In genomic region chr9:40805263-40805662, GRCm38 (mm10) we compare ENCODE assay signal across 8 mouse cellular contexts. TPM values are rescaled to one million over a fixed set of nuclear protein-coding genes. Genes with fewer than 3 reads are reported as not detected.
A peak's percentile ranks its signal among the peaks of the same experiment; 100 is the strongest.
DNase-seq lines count a peak whose midpoint lies in the region; ATAC-seq and TF ChIP-seq lines count a peak whose summit lies in the region.

No protein-coding gene starts in this region.

- peaks cover 47 to 60% of the 10 kb centered on the region in 2 experiments for H3K36me3 ChIP-seq in CH12.LX (replicated peaks in 1 of 2; ENCODE audit: control insufficient read depth in 1 of 2, insufficient read depth in 1 of 2, low read length in 1 of 2)
- H3K36me3 ChIP-seq in embryonic facial prominence, embryonic 15.5 days: peaks cover 35% of the 10 kb centered on the region
- peaks cover 46% of the 10 kb centered on the region for H3K36me3 ChIP-seq in heart, postnatal 0 days (replicated peaks; ENCODE audit: control insufficient read depth, insufficient read depth, low read length)

- peak overlapping the region in 1 of 3 experiments; percentile 9 for H3K4me3 ChIP-seq in CH12.LX (replicated peaks in 1 of 3; ENCODE audit: low read depth in 2 of 3, low read length in 2 of 3, poor library complexity in 1 of 3)
- H3K4me3 ChIP-seq in embryonic facial prominence, embryonic 15.5 days (replicated peaks): peak overlapping the region; percentile 0; the same call in 1 of the 2 replicates
- H3K4me3 ChIP-seq in heart, postnatal 0 days (ENCODE audit: low read depth, low read length): no peak overlapping the region
- no peak overlapping the region for H3K4me3 ChIP-seq in lung, adult 2 months (replicated peaks; ENCODE audit: extremely low read depth, low read depth, low read length)

- H3K27ac ChIP-seq in CH12.LX (ENCODE audit: insufficient read depth, low read depth): no peak overlapping the region; the same call in 1 of the 2 replicates
- no peak overlapping the region for H3K27ac ChIP-seq in embryonic facial prominence, embryonic 15.5 days (replicated peaks)
- no peak overlapping the region for H3K27ac ChIP-seq in heart, postnatal 0 days (ENCODE audit: low read depth)

- peaks cover 0 to 25% of the 10 kb centered on the region in 2 experiments; a peak in 2 of 4 replicates for H3K4me1 ChIP-seq in CH12.LX (ENCODE audit: control insufficient read depth in 1 of 2, insufficient read depth in 2 of 2)
- H3K4me1 ChIP-seq in embryonic facial prominence, embryonic 15.5 days: peaks cover 48% of the 10 kb centered on the region
- H3K4me1 ChIP-seq in heart, postnatal 0 days (ENCODE audit: control insufficient read depth, insufficient read depth): peaks cover 11% of the 10 kb centered on the region
- peaks cover 26% of the 10 kb centered on the region for H3K4me1 ChIP-seq in lung, adult 2 months (ENCODE audit: control insufficient read depth, insufficient read depth, low read length)

- H3K27me3 ChIP-seq in CH12.LX (replicated peaks): no peaks in the 10 kb centered on the region
- no peaks in the 10 kb centered on the region for H3K27me3 ChIP-seq in embryonic facial prominence, embryonic 15.5 days
- no peaks in the 10 kb centered on the region for H3K27me3 ChIP-seq in heart, postnatal 0 days (ENCODE audit: control insufficient read depth, insufficient read depth, low read length)

- H3K79me2 ChIP-seq in CH12.LX (replicated peaks; ENCODE audit: control insufficient read depth, extremely low read depth, insufficient read depth, poor library complexity, severe bottlenecking): peaks cover 27% of the 10 kb centered on the region

- in situ Hi-C loops in CH12.LX (cut with MboI; ENCODE audit: low pct_ligation_motif_present, low pct_unique_long_range_greater_than_20kb, low sequenced_read_pairs): loop anchor here (25.0 kb wide), 1 partner anchor 182 kb away; no protein-coding TSS in a partner anchor

- dilution Hi-C loops in CH12.LX (cut with MboI; ENCODE audit: extremely low pct_ligation_motif_present, extremely low pct_unique_long_range_greater_than_20kb, low sequenced_read_pairs): no loop called here

- TF ChIP-seq RAD21 in CH12.LX (IDR thresholded peaks at IDR 0.05; ENCODE audit: low read depth, low read length): peak; percentile 42

- no peak for TF ChIP-seq EP300 in CH12.LX (IDR thresholded peaks at IDR 0.05; ENCODE audit: low read length)
- no peak for TF ChIP-seq EP300 in heart, postnatal 0 days (IDR thresholded peaks at IDR 0.05; ENCODE audit: low read depth)

- peak; percentile 48 for TF ChIP-seq POLR2A in CH12.LX (IDR thresholded peaks at IDR 0.05; ENCODE audit: low read depth, low read length)
- no peak for TF ChIP-seq POLR2A in lung, adult 2 months (IDR thresholded peaks at IDR 0.05; ENCODE audit: borderline replicate concordance, extremely low read depth, low read depth, low read length)

- peak; percentile 74 for DNase-seq in CH12.LX (ENCODE audit: extremely low read depth)
- DNase-seq in adrenal gland, postnatal 25 days: peak; percentile 61
- peak; percentile 86 for DNase-seq in heart, postnatal 0 days (ENCODE audit: low spot score)
- peak; percentile 85 to 92 for DNase-seq in kidney, postnatal 36 days
- DNase-seq in lung, adult 2 months: peak; percentile 54
- peak; percentile 90 for DNase-seq in retina, postnatal 1 day
- DNase-seq in yolk sac, embryonic 10.5 days (ENCODE audit: low spot score): peak; percentile 56

- ATAC-seq in embryonic facial prominence, embryonic 15.5 days (ENCODE audit: insufficient number of reproducible peaks, low FRiP score, low TSS enrichment, low read depth): no peak
- no peak for ATAC-seq in heart, postnatal 0 days (ENCODE audit: insufficient read depth, low read depth)

- TF ChIP-seq CTCF in CH12.LX (conservative IDR thresholded peaks at IDR 0.05 in 1 of 2, IDR thresholded peaks at IDR 0.05 in 1 of 2; ENCODE audit: low read depth in 2 of 2, low read length in 2 of 2): peak; percentile 50 to 65
- TF ChIP-seq CTCF in heart, postnatal 0 days (IDR thresholded peaks at IDR 0.05; ENCODE audit: low read depth): peak; percentile 76
- peak; percentile 44 for TF ChIP-seq CTCF in lung, adult 2 months (IDR thresholded peaks at IDR 0.05; ENCODE audit: insufficient read depth, low read length)

- H3K9ac ChIP-seq in CH12.LX (ENCODE audit: insufficient read depth, low read depth): no peak overlapping the region
- no peak overlapping the region for H3K9ac ChIP-seq in embryonic facial prominence, embryonic 15.5 days
- H3K9ac ChIP-seq in heart, postnatal 0 days (replicated peaks; ENCODE audit: low read depth, low read length): no peak overlapping the region

- no peaks in the 10 kb centered on the region for H3K9me3 ChIP-seq in CH12.LX (replicated peaks; ENCODE audit: low read length)
- no peaks in the 10 kb centered on the region for H3K9me3 ChIP-seq in embryonic facial prominence, embryonic 15.5 days (replicated peaks)
- H3K9me3 ChIP-seq in heart, postnatal 0 days (replicated peaks; ENCODE audit: control insufficient read depth, low read length): no peaks in the 10 kb centered on the region

- no peak overlapping the region; the same call in 1 of the 2 replicates for H3K4me2 ChIP-seq in CH12.LX (ENCODE audit: insufficient read depth, low read depth, poor library complexity, severe bottlenecking)
- peak overlapping the region; percentile 25; the same call in 1 of the 2 replicates for H3K4me2 ChIP-seq in embryonic facial prominence, embryonic 15.5 days (replicated peaks)
- no peak overlapping the region for H3K4me2 ChIP-seq in heart, postnatal 0 days (ENCODE audit: low read depth, low read length)

- 20% methylated on average over 2 of the region's 2 CpGs for WGBS in embryonic facial prominence, embryonic 15.5 days
- WGBS in heart, postnatal 0 days: 21% methylated on average over 2 of the region's 2 CpGs
- 35% methylated on average over 2 of the region's 2 CpGs for WGBS in lung, adult 2 months

TF ChIP-seq in CH12.LX, 34 proteins besides CTCF, POLR2A, EP300 and RAD21:
- no peak for TF ChIP-seq CHD2 (IDR thresholded peaks at IDR 0.05; ENCODE audit: low read length)
- TF ChIP-seq ETS1 (conservative IDR thresholded peaks at IDR 0.05; ENCODE audit: low read depth, low read length): no peak
- no peak for TF ChIP-seq BHLHE40 (IDR thresholded peaks at IDR 0.05; ENCODE audit: low read depth, low read length)
- TF ChIP-seq TBP (conservative IDR thresholded peaks at IDR 0.05; ENCODE audit: low read depth, low read length): no peak
- TF ChIP-seq HCFC1 (IDR thresholded peaks at IDR 0.05; ENCODE audit: low read depth, low read length): no peak
- no peak for TF ChIP-seq E2F4 (IDR thresholded peaks at IDR 0.05; ENCODE audit: insufficient replicate concordance, low read depth, low read length)
- TF ChIP-seq ZC3H11A (IDR thresholded peaks at IDR 0.05; ENCODE audit: low read depth, low read length): no peak
- TF ChIP-seq JUND (conservative IDR thresholded peaks at IDR 0.05; ENCODE audit: low read depth, low read length): no peak
- TF ChIP-seq JUN (IDR thresholded peaks at IDR 0.05; ENCODE audit: insufficient read depth, low read depth, low read length): no peak

RNA-seq across cellular contexts. Expression of gene Hspa8, which starts 4.5 kb away (rescaled TPM):
- total RNA-seq in CH12.LX (2012; rRNA removed): 2,915 and 4,984 TPM in 2 replicates
- 7,143 and 7,761 TPM in 2 replicates for total RNA-seq in CH12.LX (2014; rRNA removed)
- 5,629 and 6,462 TPM in 2 replicates for polyA plus RNA-seq in CH12.LX (2012; ENCODE audit: insufficient read length, low read depth)
- 1,395 and 2,721 TPM in 2 replicates for total RNA-seq in adrenal gland, postnatal 25 days (2021)
- polyA plus RNA-seq in embryonic facial prominence, embryonic 15.5 days (2015; fragmentation: Nextera tagmentation; extraction: Ambion mirVana): 2,291 and 2,301 TPM in 2 replicates
- 2,627 and 2,715 TPM in 2 replicates for total RNA-seq in heart, postnatal 0 days (2014; rRNA removed; ENCODE audit: low replicate concordance)
- 1,298 and 1,386 TPM in 2 replicates for polyA plus RNA-seq in heart, postnatal 0 days (2015; fragmentation: Nextera tagmentation; extraction: Ambion mirVana)
- polyA plus RNA-seq in lung, adult 2 months (2012; rRNA removed): 1,079 and 1,193 TPM in 2 replicates
